Mouse (Mus musculus): ENCODE results near the gene Rbpjl.

Gene Rbpjl

GRCm38 (mm10) chr2:164402906-164403305 is at the start of gene Rbpjl:
Rbpjl (plus strand) TSS chr2:164403141.
- peak; percentile 46 for DNase-seq (ENCODE audit: low spot score)

GRCm38 (mm10) chr2:164353356-164353755 is 49.6 kb upstream of the Rbpjl start:
- no peak for DNase-seq (ENCODE audit: low spot score)

GRCm38 (mm10) chr2:164356177-164356967 is 46.6 kb upstream of the Rbpjl start:
- no peak for DNase-seq (ENCODE audit: low spot score)

GRCm38 (mm10) chr2:164358373-164358772 is 44.6 kb upstream of the Rbpjl start:
- DNase-seq (ENCODE audit: low spot score) = no peak

- DNase-seq (ENCODE audit: low spot score) = no peak
Observed at GRCm38 (mm10) chr2:164359031-164359430, 43.9 kb upstream of the Rbpjl start.

GRCm38 (mm10) chr2:164359668-164360067 is 43.3 kb upstream of the Rbpjl start:
- DNase-seq (ENCODE audit: low spot score) = no peak

- no peak for DNase-seq (ENCODE audit: low spot score)
Observed at GRCm38 (mm10) chr2:164360974-164361657, 41.8 kb upstream of the Rbpjl start.

- DNase-seq (ENCODE audit: low spot score) = no peak
Observed at GRCm38 (mm10) chr2:164366947-164367346, 36.0 kb upstream of the Rbpjl start.

GRCm38 (mm10) chr2:164368620-164369105 is 34.3 kb upstream of the Rbpjl start:
- no peak for DNase-seq (ENCODE audit: low spot score)

- DNase-seq (ENCODE audit: low spot score) = no peak
Observed at GRCm38 (mm10) chr2:164371371-164371770, 31.6 kb upstream of the Rbpjl start.

- DNase-seq (ENCODE audit: low spot score) = no peak
Observed at GRCm38 (mm10) chr2:164372408-164373053, 30.4 kb upstream of the Rbpjl start.

GRCm38 (mm10) chr2:164373187-164373586 is 29.8 kb upstream of the Rbpjl start:
- DNase-seq (ENCODE audit: low spot score) = no peak

GRCm38 (mm10) chr2:164377478-164378426 is 25.2 kb upstream of the Rbpjl start:
- no peak for DNase-seq (ENCODE audit: low spot score)

- DNase-seq (ENCODE audit: low spot score) = no peak
Observed at GRCm38 (mm10) chr2:164381726-164382125, 21.2 kb upstream of the Rbpjl start.

GRCm38 (mm10) chr2:164382971-164383370 is 20.0 kb upstream of the Rbpjl start:
- DNase-seq (ENCODE audit: low spot score) = no peak

GRCm38 (mm10) chr2:164383656-164384399 is 19.1 kb upstream of the Rbpjl start:
- DNase-seq (ENCODE audit: low spot score) = no peak

GRCm38 (mm10) chr2:164385927-164386763 is 16.8 kb upstream of the Rbpjl start:
- DNase-seq (ENCODE audit: low spot score) = no peak

GRCm38 (mm10) chr2:164386953-164387352 is 16.0 kb upstream of the Rbpjl start:
- DNase-seq (ENCODE audit: low spot score) = no peak

- no peak for DNase-seq (ENCODE audit: low spot score)
Observed at GRCm38 (mm10) chr2:164389020-164389419, 13.9 kb upstream of the Rbpjl start, which contains the start of gene Slpi. Slpi (minus strand) TSS chr2:164389095.

- DNase-seq (ENCODE audit: low spot score) = peak; percentile 36
Observed at GRCm38 (mm10) chr2:164389499-164389898, 13.4 kb upstream of the Rbpjl start.
